Mouse (Mus musculus) kidney, postnatal 0 days (tissue): ENCODE measurements around the gene Ap3b2. TPM values are rescaled to one million over a fixed set of nuclear protein-coding genes. Genes with fewer than 3 reads are reported as not detected.

ENCODE experiments used
- ATAC-seq: fragments of 200-750 bp; cut with Nextera tagmentation; replicated peaks from 2 replicates; pipeline ENCODE4 v1.8.0; 2017; ENCODE audit warnings: low read depth, moderate number of reproducible peaks, moderate TSS enrichment, moderate library complexity; ENCODE audit not compliant: low FRiP score
- DNase-seq: peaks from one replicate; pipeline ENCODE4 v3.0.0-alpha.2; 2016; ENCODE audit warnings: low spot score
- H3K27ac ChIP-seq: fragments of 300-500 bp; sonication (generic); 2 replicates; pipeline ENCODE4 v1.5.1; 2014; ENCODE audit warnings: mild to moderate bottlenecking
- H3K27me3 ChIP-seq: fragments of 300-500 bp; sonication (generic); 2 replicates; pipeline ENCODE4 v1.6.1; 2014; ENCODE audit warnings: low read length, mixed read lengths; ENCODE audit not compliant: insufficient read depth
- H3K36me3 ChIP-seq: fragments of 300-500 bp; sonication (generic); 2 replicates; pipeline ENCODE4 v1.6.1; 2014; ENCODE audit warnings: low read length, mixed read lengths; ENCODE audit not compliant: insufficient read depth
- H3K4me1 ChIP-seq: fragments of 300-500 bp; sonication (generic); replicated peaks from 2 replicates; pipeline ENCODE4 v1.6.1; 2014; ENCODE audit warnings: antibody characterized with exemption, low read length, mixed read lengths; ENCODE audit not compliant: insufficient read depth
- H3K4me2 ChIP-seq: fragments of 300-500 bp; sonication (generic); 2 replicates; pipeline ENCODE4 v1.6.1; 2014; ENCODE audit warnings: mild to moderate bottlenecking, low read length, moderate library complexity, mixed read lengths
- H3K4me3 ChIP-seq: fragments of 300-500 bp; sonication (generic); replicated peaks from 2 replicates; pipeline ENCODE4 v1.5.1; 2014; ENCODE audit warnings: low read depth, low read length
- H3K9ac ChIP-seq: fragments of 300-500 bp; sonication (generic); 2 replicates; pipeline ENCODE4 v1.6.1; 2014; ENCODE audit warnings: low read depth, low read length
- H3K9me3 ChIP-seq: fragments of 300-500 bp; sonication (generic); replicated peaks from 2 replicates; pipeline ENCODE4 v1.6.1; 2016; ENCODE audit warnings: low read length, inconsistent platforms, mixed read lengths
- CTCF ChIP-seq: IDR thresholded peaks from 2 replicates; pipeline ENCODE4 v1.5.1; 2016; ENCODE audit warnings: antibody characterized with exemption, low read depth, mild to moderate bottlenecking, moderate library complexity
- WGBS: fragments of 180-500 bp; shearing (Covaris S2); extraction: QIAGEN DNeasy Blood & Tissue Kit; methylation state at CpG from one replicate; pipeline ENCODE4 v1.1.7; 2014; 5-methylcytosine and 5-hydroxymethylcytosine counted together
- polyA plus RNA-seq: library from polyadenylated mRNA; unstranded; fragments of >200 nt; fragmentation: Nextera tagmentation; extraction: Ambion mirVana; gene quantifications from 2 replicates; pipeline ENCODE4 v1.2.1, GENCODE M21; 2015

Ap3b2 gene
- polyA plus RNA-seq, 1 experiment from 2014 or later, result 0.26 TPM

DNA sequence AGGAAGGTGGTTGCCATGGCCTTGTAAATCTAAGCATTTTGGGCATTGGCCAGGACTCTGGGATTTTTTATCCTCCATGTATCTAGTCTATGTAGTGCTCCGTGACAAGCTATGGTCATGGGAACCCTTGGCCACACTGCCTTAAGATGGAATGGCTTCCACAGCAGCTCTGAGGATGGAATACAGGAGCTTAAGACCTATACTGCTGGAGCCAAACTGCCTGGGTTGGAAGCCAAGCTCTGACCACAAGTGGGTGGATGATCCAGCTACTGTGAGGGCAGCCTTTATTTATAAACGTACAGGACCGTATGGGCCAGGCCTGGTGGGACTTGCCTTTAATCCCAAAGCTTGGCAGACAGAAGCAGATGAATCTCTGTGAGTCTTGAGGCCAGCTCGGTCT lies 42.8 kb upstream of the Ap3b2 start:
- Histone ChIP-seq H3K9ac (no peak overlapping the region), H3K27ac (no peak overlapping the region), H3K4me2 (no peak overlapping the region), H3K4me3 (no peak overlapping the region), H3K4me1 (no peaks in the 10 kb centered on the region), H3K27me3 (no peaks in the 10 kb centered on the region), H3K36me3 (peaks cover 37% of the 10 kb centered on the region), H3K9me3 (no peaks in the 10 kb centered on the region)
- ATAC-seq (no peak), DNase-seq (no peak)
- WGBS, result 86% methylated on average over 4 of the region's 4 CpGs
- no peak for TF ChIP-seq CTCF

DNA sequence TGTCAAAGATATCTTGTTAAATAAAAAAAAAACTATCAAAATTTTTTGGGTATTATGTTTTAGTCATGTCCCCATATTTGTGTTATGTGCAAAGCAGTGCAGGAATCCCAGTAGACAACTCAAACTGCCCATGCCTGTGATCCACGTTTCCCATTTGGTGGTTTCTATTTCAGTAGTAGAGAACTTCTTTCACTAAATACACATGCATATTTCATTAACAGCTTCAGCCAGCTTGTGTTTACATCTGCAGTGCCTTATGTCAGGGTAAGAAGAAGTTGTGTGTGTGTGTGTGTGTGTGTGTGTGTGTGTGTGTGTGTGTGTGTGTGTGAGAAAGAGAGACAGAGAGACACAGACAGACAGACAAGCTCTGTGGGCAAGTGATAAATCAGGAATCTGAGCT lies 37.7 kb upstream of the Ap3b2 start:
- H3K4me2 ChIP-seq, result no peak overlapping the region

DNA sequence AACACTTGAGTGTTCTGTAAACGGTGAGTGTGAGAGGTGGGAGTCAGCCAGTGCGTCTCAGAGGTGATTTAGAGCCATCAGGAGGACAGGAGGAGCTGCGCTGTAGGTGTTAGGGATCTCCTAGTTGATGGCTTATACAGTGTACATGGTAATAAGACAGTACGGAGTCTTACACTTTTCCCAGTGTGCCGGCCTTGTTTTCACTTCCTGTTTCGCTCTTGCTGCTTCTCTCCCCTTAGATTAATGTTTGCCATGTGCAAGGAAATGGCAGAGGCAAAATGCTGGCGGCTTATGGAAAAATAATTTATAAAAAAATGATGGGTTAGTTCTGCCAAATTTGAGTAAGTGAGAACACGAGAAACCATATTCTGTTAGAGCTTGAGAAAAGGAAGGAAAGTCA lies 35.2 kb upstream of the Ap3b2 start:
- TF ChIP-seq CTCF, result no peak
- H3K27me3 ChIP-seq, result no peaks in the 10 kb centered on the region
- peaks cover 6% of the 10 kb centered on the region; the same call in 1 of the 2 replicates for H3K4me1 ChIP-seq
- H3K4me3 ChIP-seq, result no peak overlapping the region
- no peaks in the 10 kb centered on the region for H3K9me3 ChIP-seq
- no peak overlapping the region for H3K4me2 ChIP-seq
- 82% methylated on average over 8 of the region's 8 CpGs for WGBS
- H3K27ac ChIP-seq, result no peak overlapping the region
- peaks cover 33% of the 10 kb centered on the region for H3K36me3 ChIP-seq
- H3K9ac ChIP-seq, result no peak overlapping the region
- no peak for DNase-seq
- ATAC-seq, result no peak

More for the DNA sequence above, 37.7 kb upstream of the Ap3b2 start:
- no peak for DNase-seq
- Histone ChIP-seq H3K36me3 (peaks cover 51% of the 10 kb centered on the region), H3K4me3 (no peak overlapping the region), H3K9ac (no peak overlapping the region), H3K27ac (no peak overlapping the region), H3K27me3 (no peaks in the 10 kb centered on the region), H3K9me3 (no peaks in the 10 kb centered on the region), H3K4me1 (no peaks in the 10 kb centered on the region)
- ATAC-seq, result no peak
- 80% methylated on average over 1 of the region's 1 CpGs for WGBS
- no peak for TF ChIP-seq CTCF

DNA sequence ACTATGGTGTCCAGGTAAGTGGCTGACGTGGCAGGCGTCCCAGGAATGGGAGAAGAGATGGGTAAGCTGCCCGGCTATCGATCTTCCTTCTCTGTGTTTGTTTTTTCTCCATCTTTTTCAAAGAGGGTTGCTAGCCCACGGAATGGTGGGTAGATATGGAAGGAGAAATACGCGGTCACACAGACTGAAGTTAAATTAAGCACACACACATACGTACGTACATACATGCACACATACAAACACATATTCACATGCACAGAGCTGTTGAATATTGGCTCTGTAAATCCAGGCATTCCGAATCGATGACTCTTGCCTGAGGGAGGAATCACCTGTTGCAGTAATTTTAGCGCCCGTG lies 29.9 kb upstream of the Ap3b2 start:
- H3K9ac ChIP-seq, result peak overlapping the region; percentile 67
- no peaks in the 10 kb centered on the region for H3K9me3 ChIP-seq
- no peak for DNase-seq
- H3K4me1 ChIP-seq, result peaks cover 8% of the 10 kb centered on the region; the same call in 1 of the 2 replicates
- peak overlapping the region; percentile 75 for H3K4me3 ChIP-seq
- H3K4me2 ChIP-seq, result peak overlapping the region; percentile 85
- ATAC-seq, result no peak
- peak overlapping the region; percentile 96 for H3K27ac ChIP-seq
- 8% methylated on average over 13 of the region's 13 CpGs for WGBS
- H3K27me3 ChIP-seq, result no peaks in the 10 kb centered on the region
- no peaks in the 10 kb centered on the region for H3K36me3 ChIP-seq
- no peak for TF ChIP-seq CTCF

DNA sequence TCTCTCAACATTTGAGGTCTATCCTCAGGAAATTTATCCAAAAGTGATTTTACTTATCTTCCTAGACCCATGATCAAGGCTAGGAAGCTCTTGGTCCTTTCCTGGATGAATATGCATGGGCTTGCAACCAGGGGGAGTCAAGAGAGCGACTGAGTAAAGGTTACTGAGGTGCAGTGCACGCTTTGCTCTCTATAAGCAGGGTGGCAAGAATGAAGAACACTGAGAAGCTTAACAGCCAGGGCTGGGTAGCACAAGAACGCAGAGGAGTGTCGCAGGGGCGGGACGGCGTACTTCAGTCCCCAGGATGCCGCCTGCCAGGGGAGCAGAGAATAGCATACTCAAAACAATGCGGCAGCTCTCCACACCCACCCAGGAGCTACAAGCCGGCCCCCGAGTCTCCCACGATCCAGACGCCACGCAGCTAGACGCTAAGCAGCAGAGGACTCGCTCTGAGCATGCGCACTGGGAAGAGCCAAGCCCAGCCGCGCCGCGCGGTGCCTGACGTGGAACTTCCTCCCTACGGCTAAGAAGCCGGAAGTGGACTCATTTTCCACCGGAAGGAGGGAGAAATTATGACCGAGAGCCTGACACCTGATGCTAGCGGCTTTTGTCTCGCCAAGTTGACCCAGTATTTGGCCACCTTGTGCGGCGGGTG lies 29.4 kb upstream of the Ap3b2 start:
- TF ChIP-seq CTCF, result peak; percentile 59
- H3K9ac ChIP-seq, result peak overlapping the region; percentile 67
- H3K27ac ChIP-seq, result peak overlapping the region; percentile 96
- under 1% methylated on average over 31 of the region's 31 CpGs for WGBS
- DNase-seq, result peak; percentile 97
- H3K4me3 ChIP-seq, result peak overlapping the region; percentile 75
- no peaks in the 10 kb centered on the region for H3K9me3 ChIP-seq
- ATAC-seq, result peak; percentile 96
- no peaks in the 10 kb centered on the region for H3K27me3 ChIP-seq
- H3K36me3 ChIP-seq, result no peaks in the 10 kb centered on the region
- H3K4me2 ChIP-seq, result peak overlapping the region; percentile 85
- peaks cover 8% of the 10 kb centered on the region; the same call in 1 of the 2 replicates for H3K4me1 ChIP-seq

DNA sequence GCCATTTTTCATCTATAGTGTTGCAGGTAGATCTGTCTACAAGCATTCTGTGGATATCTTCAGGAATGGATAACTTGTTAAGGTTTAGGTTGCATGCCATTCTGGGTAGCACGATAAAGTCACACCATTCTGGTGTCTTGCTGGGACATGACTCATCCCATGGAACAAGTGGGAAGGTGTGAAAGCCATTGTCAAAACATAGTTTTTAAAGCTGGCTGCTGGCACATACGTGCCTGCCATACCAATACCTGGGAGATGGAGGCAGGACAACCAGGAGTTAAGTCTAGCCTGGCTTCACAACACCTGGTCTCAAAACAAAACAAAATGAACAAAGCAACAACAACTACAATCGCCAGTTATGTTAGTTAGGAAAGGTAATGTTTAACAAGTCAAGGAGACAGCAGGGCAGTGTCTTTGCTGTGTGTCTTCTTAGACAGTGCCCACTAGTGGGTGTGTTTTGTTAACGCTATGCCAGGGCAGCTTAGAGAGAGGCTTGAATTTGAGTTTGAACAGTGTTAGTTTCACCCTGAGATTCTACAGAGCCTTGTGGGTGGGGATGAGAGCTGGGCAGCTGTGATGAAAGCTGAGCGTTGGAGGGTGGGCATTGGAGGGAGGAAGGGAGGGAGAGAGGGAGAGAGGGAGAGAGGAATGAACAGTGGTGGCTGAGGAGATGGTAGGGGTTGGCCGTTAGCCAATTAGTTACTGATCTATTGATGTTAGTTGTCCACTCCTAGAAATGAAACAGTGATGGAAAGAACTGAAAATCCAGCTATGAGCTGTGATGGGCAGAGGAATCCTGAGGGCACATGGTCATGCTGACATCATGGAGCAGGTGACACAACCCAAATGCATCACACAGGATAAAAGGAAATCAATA lies 22.7 kb upstream of the Ap3b2 start:
- Histone ChIP-seq H3K27me3 (no peaks in the 10 kb centered on the region), H3K4me1 (no peaks in the 10 kb centered on the region), H3K9ac (no peak overlapping the region), H3K27ac (no peak overlapping the region), H3K36me3 (no peaks in the 10 kb centered on the region), H3K4me2 (no peak overlapping the region), H3K9me3 (no peaks in the 10 kb centered on the region), H3K4me3 (no peak overlapping the region)
- TF ChIP-seq CTCF, result peak; percentile 52
- 57% methylated on average over 6 of the region's 6 CpGs for WGBS
- ATAC-seq (0 out of 2 replicates have a peak, but pooled peaks have one; percentile 54), DNase-seq (no peak)
